Comparison of ENCODE assay signal across 8 mouse cellular contexts in genomic region chr6:124840241-124841167, GRCm38 (mm10). TPM values are rescaled to one million over a fixed set of nuclear protein-coding genes. Genes with fewer than 3 reads are reported as not detected.
DNase-seq lines count a peak whose midpoint lies in the region; ATAC-seq and TF ChIP-seq lines count a peak whose summit lies in the region.

TSS of gene Gnb3 (minus strand) at chr6:124840275.

- no peaks in the 10 kb centered on the region for H3K9me3 ChIP-seq in embryonic facial prominence, embryonic 15.5 days (replicated peaks)
- no peaks in the 10 kb centered on the region for H3K9me3 ChIP-seq in hindbrain, embryonic 14.5 days (ENCODE audit: control insufficient read depth, low read length)
- H3K9me3 ChIP-seq in neural tube, embryonic 14.5 days (ENCODE audit: control insufficient read depth, low read length): no peaks in the 10 kb centered on the region

- ATAC-seq in embryonic facial prominence, embryonic 15.5 days (ENCODE audit: insufficient number of reproducible peaks, low FRiP score, low TSS enrichment, low read depth): peak; percentile 18; the same call in 1 of the 2 replicates
- peak; percentile 25 for ATAC-seq in hindbrain, embryonic 14.5 days (ENCODE audit: low FRiP score)
- no peak for ATAC-seq in neural tube, embryonic 14.5 days (ENCODE audit: low read depth)

- 0 out of 2 replicates have a peak within 1 kb of the TSS, but pooled peaks have one; percentile 12 for H3K4me2 ChIP-seq in embryonic facial prominence, embryonic 15.5 days (replicated peaks)
- H3K4me2 ChIP-seq in hindbrain, embryonic 14.5 days (replicated peaks): no peak within 1 kb of the TSS
- no peak within 1 kb of the TSS for H3K4me2 ChIP-seq in neural tube, embryonic 14.5 days (ENCODE audit: low read depth, low read length)

- TF ChIP-seq CTCF in heart, adult 2 months (IDR thresholded peaks at IDR 0.05): no peak

- no peaks in the 10 kb centered on the region for H3K27me3 ChIP-seq in heart, adult 2 months (ENCODE audit: control insufficient read depth, insufficient read depth, low read length)
- no peaks in the 10 kb centered on the region for H3K27me3 ChIP-seq in embryonic facial prominence, embryonic 15.5 days
- no peaks in the 10 kb centered on the region for H3K27me3 ChIP-seq in hindbrain, embryonic 14.5 days (ENCODE audit: control insufficient read depth, insufficient read depth, low read length)
- no peaks in the 10 kb centered on the region for H3K27me3 ChIP-seq in neural tube, embryonic 14.5 days (ENCODE audit: control insufficient read depth, insufficient read depth, low read length)

- no peaks in the 10 kb centered on the region for H3K79me2 ChIP-seq in heart, adult 2 months (replicated peaks; ENCODE audit: control insufficient read depth, insufficient read depth, low read length)

- intact Hi-C loops in heart, adult 2 months (cut with DNase I): no loop called here
- intact Hi-C loops in heart, postnatal 36 days (cut with DNase I): no loop called here

- WGBS in heart, adult 2 months: 35% methylated on average over 15 of the region's 15 CpGs
- WGBS in embryonic facial prominence, embryonic 15.5 days: 26% methylated on average over 15 of the region's 15 CpGs
- 33% methylated on average over 15 of the region's 15 CpGs for WGBS in hindbrain, embryonic 14.5 days
- 42% methylated on average over 15 of the region's 15 CpGs for WGBS in neural tube, embryonic 14.5 days

- no peak within 1 kb of the TSS for H3K4me3 ChIP-seq in heart, adult 2 months
- no peak within 1 kb of the TSS for H3K4me3 ChIP-seq in embryonic facial prominence, embryonic 15.5 days (replicated peaks)
- H3K4me3 ChIP-seq in hindbrain, embryonic 14.5 days (replicated peaks; ENCODE audit: low read length): no peak within 1 kb of the TSS
- H3K4me3 ChIP-seq in neural tube, embryonic 14.5 days (ENCODE audit: low read depth, low read length): no peak within 1 kb of the TSS

- peak within 1 kb of the TSS; percentile 48 for H3K27ac ChIP-seq in heart, adult 2 months
- H3K27ac ChIP-seq in embryonic facial prominence, embryonic 15.5 days (replicated peaks): no peak within 1 kb of the TSS
- no peak within 1 kb of the TSS for H3K27ac ChIP-seq in hindbrain, embryonic 14.5 days
- H3K27ac ChIP-seq in neural tube, embryonic 14.5 days (ENCODE audit: low read depth, low read length): no peak within 1 kb of the TSS

- no peak for DNase-seq in heart, adult 2 months
- DNase-seq in heart, postnatal 36 days: no peak
- DNase-seq in hindbrain, embryonic 14.5 days (ENCODE audit: low spot score): no peak
- DNase-seq in urinary bladder, adult 2 months (ENCODE audit: low spot score): no peak
- no peak for DNase-seq in cerebellum, adult 9-11 months
- DNase-seq in kidney, postnatal 14 days: no peak

- no peaks in the 10 kb centered on the region for H3K4me1 ChIP-seq in heart, adult 2 months (ENCODE audit: control insufficient read depth, insufficient read depth, low read length)
- H3K4me1 ChIP-seq in embryonic facial prominence, embryonic 15.5 days: peaks cover 6% of the 10 kb centered on the region
- H3K4me1 ChIP-seq in hindbrain, embryonic 14.5 days (replicated peaks; ENCODE audit: control insufficient read depth, insufficient read depth, low read length): no peaks in the 10 kb centered on the region; the same call in 1 of the 2 replicates
- H3K4me1 ChIP-seq in neural tube, embryonic 14.5 days (ENCODE audit: control insufficient read depth, insufficient read depth, low read length): no peaks in the 10 kb centered on the region

- no peak for TF ChIP-seq POLR2A in heart, adult 2 months (IDR thresholded peaks at IDR 0.05; ENCODE audit: insufficient read depth, low read depth, low read length)

- TF ChIP-seq EP300 in heart, adult 2 months (IDR thresholded peaks at IDR 0.05; ENCODE audit: insufficient read depth, low read depth, low read length): no peak

- H3K36me3 ChIP-seq in heart, adult 2 months (ENCODE audit: control insufficient read depth, insufficient read depth, low read length): no peaks in the 10 kb centered on the region
- peaks cover 27% of the 10 kb centered on the region; the same call in 1 of the 2 replicates for H3K36me3 ChIP-seq in embryonic facial prominence, embryonic 15.5 days
- H3K36me3 ChIP-seq in hindbrain, embryonic 14.5 days (replicated peaks; ENCODE audit: control insufficient read depth, insufficient read depth): peaks cover 17% of the 10 kb centered on the region
- peaks cover 3% of the 10 kb centered on the region for H3K36me3 ChIP-seq in neural tube, embryonic 14.5 days (ENCODE audit: control insufficient read depth, insufficient read depth, low read length)

- H3K9ac ChIP-seq in heart, adult 2 months (ENCODE audit: low read depth, low read length): no peak within 1 kb of the TSS
- H3K9ac ChIP-seq in embryonic facial prominence, embryonic 15.5 days: no peak within 1 kb of the TSS
- H3K9ac ChIP-seq in hindbrain, embryonic 14.5 days: 0 out of 2 replicates have a peak within 1 kb of the TSS, but pooled peaks have one; percentile 34
- peak within 1 kb of the TSS; percentile 8; the same call in 1 of the 2 replicates for H3K9ac ChIP-seq in neural tube, embryonic 14.5 days (replicated peaks; ENCODE audit: low read depth, low read length)

RNA-seq across cellular contexts. Expression of gene Gnb3, which starts in this region (rescaled TPM):
- total RNA-seq in heart, adult 2 months (2021): 10 to 100 TPM in 1 of 2 experiments, 1 to 10 TPM in 1; 6.1 to 10.9 TPM
- 6.9 and 14.0 TPM in 2 replicates for polyA plus RNA-seq in heart, adult 2 months (2012; rRNA removed)
- 1 to 10 TPM; 5.1 to 5.9 TPM for total RNA-seq in heart, postnatal 36 days (2021)
- 2.0 and 2.1 TPM in 2 replicates for polyA plus RNA-seq in embryonic facial prominence, embryonic 15.5 days (2015; fragmentation: Nextera tagmentation; extraction: Ambion mirVana)
- polyA plus RNA-seq in hindbrain, embryonic 14.5 days (2014; fragmentation: Nextera tagmentation; extraction: Ambion mirVana): 0.21 and 1.2 TPM in 2 replicates
- 0.44 and 0.54 TPM in 2 replicates for polyA plus RNA-seq in neural tube, embryonic 14.5 days (2014; fragmentation: Nextera tagmentation; extraction: Ambion mirVana)
- 0.21 and 0.32 TPM in 2 replicates for polyA plus RNA-seq in urinary bladder, adult 2 months (2012; rRNA removed)

Comparison
In these comparisons a context has a peak if more than half of its experiments do, and no peak if none do; other contexts are left out.
1. H3K9ac ChIP-seq: peak in hindbrain, embryonic 14.5 days (single experiment) and neural tube, embryonic 14.5 days (single experiment); none in heart, adult 2 months (single experiment) and embryonic facial prominence, embryonic 15.5 days (single experiment).